Mouse (Mus musculus) forebrain, embryonic 14.5 days (tissue): Measurements from ENCODE around the gene Wipf1. TPM values are rescaled to one million over a fixed set of nuclear protein-coding genes. Genes with fewer than 3 reads are reported as not detected.
A peak's percentile ranks its signal among the peaks of the same experiment; 100 is the strongest.

Experiments used
- ATAC-seq: fragments of 200-750 bp; cut with Nextera tagmentation; 2 replicates; pipeline ENCODE4 v1.8.0; 2017; ENCODE audit warnings: mild to moderate bottlenecking, moderate library complexity
- DNase-seq: peaks from one replicate; pipeline ENCODE4 v3.0.0-alpha.2; 2015; ENCODE audit warnings: low spot score
- H3K27ac ChIP-seq: fragments of 300-500 bp; sonication (generic); 2 replicates; pipeline ENCODE4 v1.5.1; 2014; ENCODE audit warnings: low read depth, mild to moderate bottlenecking, control low read depth, low read length, moderate library complexity
- H3K27me3 ChIP-seq: fragments of 300-500 bp; sonication (generic); replicated peaks from 2 replicates; pipeline ENCODE4 v1.6.1; 2014; ENCODE audit warnings: low read length, control low read depth, mixed read lengths; ENCODE audit not compliant: control insufficient read depth, insufficient read depth
- H3K36me3 ChIP-seq: fragments of 300-500 bp; sonication (generic); 2 replicates; pipeline ENCODE4 v1.6.1; 2014; ENCODE audit warnings: low read length, control low read depth; ENCODE audit not compliant: control insufficient read depth, insufficient read depth
- H3K4me1 ChIP-seq: fragments of 300-500 bp; sonication (generic); 2 replicates; pipeline ENCODE4 v1.6.1; 2014; ENCODE audit warnings: antibody characterized with exemption, low read length, control low read depth; ENCODE audit not compliant: control insufficient read depth, insufficient read depth
- H3K4me2 ChIP-seq: fragments of 300-500 bp; sonication (generic); 2 replicates; pipeline ENCODE4 v1.6.1; 2014; ENCODE audit warnings: mild to moderate bottlenecking, control low read depth, low read length
- H3K4me3 ChIP-seq: fragments of 300-500 bp; sonication (generic); 2 replicates; pipeline ENCODE4 v1.5.1; 2014; ENCODE audit warnings: low read depth, low read length, control low read depth
- H3K9ac ChIP-seq: fragments of 300-500 bp; sonication (generic); 2 replicates; pipeline ENCODE4 v1.6.1; 2014; ENCODE audit warnings: mild to moderate bottlenecking, low read length, control low read depth, moderate library complexity
- H3K9me3 ChIP-seq: fragments of 300-500 bp; sonication (generic); replicated peaks from 2 replicates; pipeline ENCODE4 v1.6.1; 2016; ENCODE audit warnings: low read length, control low read depth, mixed read lengths; ENCODE audit not compliant: control insufficient read depth
- WGBS: fragments of 180-500 bp; shearing (Covaris S2); extraction: QIAGEN DNeasy Blood & Tissue Kit; methylation state at CpG from one replicate; pipeline ENCODE4 v1.1.7; 2014; 5-methylcytosine and 5-hydroxymethylcytosine counted together
- polyA plus RNA-seq: library from polyadenylated mRNA; unstranded; fragments of >200 nt; fragmentation: Nextera tagmentation; extraction: Ambion mirVana; gene quantifications from 2 replicates; pipeline ENCODE4 v1.2.1, GENCODE M21; 2014

Wipf1 gene
- polyA plus RNA-seq, 1 experiment from 2014 or later, result 2.5 TPM

GRCm38 (mm10) chr2:73404980-73405379, 124.6 kb downstream of the Wipf1 start:
- 85% methylated on average over 7 of the region's 7 CpGs for WGBS
- H3K4me2 ChIP-seq, result no peak overlapping the region
- no peak overlapping the region for H3K27ac ChIP-seq
- ATAC-seq (no peak), DNase-seq (no peak)
- H3K36me3 ChIP-seq, result no peaks in the 10 kb centered on the region
- no peaks in the 10 kb centered on the region for H3K4me1 ChIP-seq
- no peaks in the 10 kb centered on the region for H3K9me3 ChIP-seq
- H3K4me3 ChIP-seq, result no peak overlapping the region
- H3K27me3 ChIP-seq, result no peaks in the 10 kb centered on the region
- no peak overlapping the region for H3K9ac ChIP-seq

GRCm38 (mm10) chr2:73404442-73404841, 125.1 kb downstream of the Wipf1 start:
- Histone ChIP-seq H3K27me3 (no peaks in the 10 kb centered on the region), H3K4me3 (no peak overlapping the region), H3K4me2 (no peak overlapping the region), H3K9ac (no peak overlapping the region), H3K36me3 (no peaks in the 10 kb centered on the region), H3K4me1 (no peaks in the 10 kb centered on the region), H3K27ac (no peak overlapping the region), H3K9me3 (no peaks in the 10 kb centered on the region)
- 83% methylated on average over 9 of the region's 9 CpGs for WGBS
- ATAC-seq, result no peak
- DNase-seq, result no peak

- H3K4me2 ChIP-seq, result no peak overlapping the region
- H3K4me3 ChIP-seq, result no peak overlapping the region
- H3K36me3 ChIP-seq, result no peaks in the 10 kb centered on the region
- WGBS, result 84% methylated on average over 15 of the region's 15 CpGs
- ATAC-seq, result no peak
- no peak overlapping the region for H3K9ac ChIP-seq
- DNase-seq, result peak; percentile 64
- no peaks in the 10 kb centered on the region for H3K27me3 ChIP-seq
- no peaks in the 10 kb centered on the region for H3K9me3 ChIP-seq
- no peaks in the 10 kb centered on the region for H3K4me1 ChIP-seq
- no peak overlapping the region for H3K27ac ChIP-seq
Measured at GRCm38 (mm10) chr2:73403385-73404013, 126.0 kb downstream of the Wipf1 start.

- Histone ChIP-seq H3K4me3 (no peak overlapping the region), H3K36me3 (no peaks in the 10 kb centered on the region), H3K4me1 (no peaks in the 10 kb centered on the region), H3K9ac (no peak overlapping the region), H3K4me2 (no peak overlapping the region), H3K27me3 (no peaks in the 10 kb centered on the region), H3K9me3 (no peaks in the 10 kb centered on the region), H3K27ac (no peak overlapping the region)
- ATAC-seq (no peak), DNase-seq (no peak)
- 86% methylated on average over 1 of the region's 1 CpGs for WGBS
Measured at GRCm38 (mm10) chr2:73401689-73402088, 127.8 kb downstream of the Wipf1 start.

GRCm38 (mm10) chr2:73397476-73397875, 132.1 kb downstream of the Wipf1 start:
- DNase-seq (no peak), ATAC-seq (no peak)
- Histone ChIP-seq H3K9ac (no peak overlapping the region), H3K4me2 (no peak overlapping the region), H3K9me3 (no peaks in the 10 kb centered on the region), H3K4me3 (no peak overlapping the region), H3K36me3 (no peaks in the 10 kb centered on the region), H3K27me3 (no peaks in the 10 kb centered on the region), H3K27ac (no peak overlapping the region), H3K4me1 (no peaks in the 10 kb centered on the region)
- 91% methylated on average over 2 of the region's 2 CpGs for WGBS

GRCm38 (mm10) chr2:73396828-73397325, 132.7 kb downstream of the Wipf1 start:
- DNase-seq (no peak), ATAC-seq (no peak)
- no peaks in the 10 kb centered on the region for H3K9me3 ChIP-seq
- H3K4me2 ChIP-seq, result no peak overlapping the region
- H3K27ac ChIP-seq, result no peak overlapping the region
- no peaks in the 10 kb centered on the region for H3K36me3 ChIP-seq
- H3K27me3 ChIP-seq, result no peaks in the 10 kb centered on the region
- H3K4me3 ChIP-seq, result no peak overlapping the region
- H3K9ac ChIP-seq, result no peak overlapping the region
- 86% methylated on average over 3 of the region's 3 CpGs for WGBS
- H3K4me1 ChIP-seq, result no peaks in the 10 kb centered on the region

GRCm38 (mm10) chr2:73395516-73395915, 134.0 kb downstream of the Wipf1 start:
- no peak overlapping the region for H3K27ac ChIP-seq
- no peak overlapping the region for H3K4me2 ChIP-seq
- no peak overlapping the region for H3K4me3 ChIP-seq
- H3K9me3 ChIP-seq, result no peaks in the 10 kb centered on the region
- no peaks in the 10 kb centered on the region for H3K4me1 ChIP-seq
- ATAC-seq (no peak), DNase-seq (no peak)
- no peaks in the 10 kb centered on the region for H3K36me3 ChIP-seq
- no peaks in the 10 kb centered on the region for H3K27me3 ChIP-seq
- H3K9ac ChIP-seq, result no peak overlapping the region
- 87% methylated on average over 8 of the region's 8 CpGs for WGBS

GRCm38 (mm10) chr2:73394476-73394875, 135.1 kb downstream of the Wipf1 start:
- H3K27ac ChIP-seq, result no peak overlapping the region
- 92% methylated on average over 3 of the region's 3 CpGs for WGBS
- H3K27me3 ChIP-seq, result no peaks in the 10 kb centered on the region
- ATAC-seq (no peak), DNase-seq (no peak)
- H3K9me3 ChIP-seq, result no peaks in the 10 kb centered on the region
- H3K36me3 ChIP-seq, result no peaks in the 10 kb centered on the region
- H3K4me1 ChIP-seq, result no peaks in the 10 kb centered on the region
- H3K9ac ChIP-seq, result no peak overlapping the region
- H3K4me2 ChIP-seq, result no peak overlapping the region
- no peak overlapping the region for H3K4me3 ChIP-seq

GRCm38 (mm10) chr2:73392772-73393171, 136.8 kb downstream of the Wipf1 start:
- Histone ChIP-seq H3K4me2 (no peak overlapping the region), H3K4me1 (no peaks in the 10 kb centered on the region), H3K27ac (no peak overlapping the region), H3K4me3 (no peak overlapping the region), H3K9ac (no peak overlapping the region), H3K27me3 (no peaks in the 10 kb centered on the region), H3K9me3 (no peaks in the 10 kb centered on the region), H3K36me3 (no peaks in the 10 kb centered on the region)
- DNase-seq (no peak), ATAC-seq (no peak)
- 84% methylated on average over 2 of the region's 2 CpGs for WGBS
